Mouse (Mus musculus) stomach, embryonic 14.5 days (tissue): ENCODE measurements around the gene Fus. TPM values are rescaled to one million over a fixed set of nuclear protein-coding genes. Genes with fewer than 3 reads are reported as not detected.

Experiments used
- ATAC-seq: fragments of 200-750 bp; cut with Nextera tagmentation; 2 replicates; pipeline ENCODE4 v1.8.0; 2017; ENCODE audit warnings: low read depth, moderate TSS enrichment; ENCODE audit not compliant: insufficient number of reproducible peaks, insufficient read depth, low FRiP score
- H3K27ac ChIP-seq: fragments of 300-500 bp; sonication (generic); 2 replicates; pipeline ENCODE4 v1.5.1; 2014; ENCODE audit warnings: mild to moderate bottlenecking, low read length, moderate library complexity, mixed read lengths
- H3K27me3 ChIP-seq: fragments of 300-500 bp; sonication (generic); 2 replicates; pipeline ENCODE4 v1.6.1; 2014; ENCODE audit warnings: low read length, control low read depth, mixed read lengths; ENCODE audit not compliant: control insufficient read depth, insufficient read depth
- H3K36me3 ChIP-seq: fragments of 300-500 bp; sonication (generic); 2 replicates; pipeline ENCODE4 v1.6.1; 2014; ENCODE audit warnings: mild to moderate bottlenecking, control low read depth, low read length, moderate library complexity, mixed read lengths; ENCODE audit not compliant: control insufficient read depth, insufficient read depth
- H3K4me1 ChIP-seq: fragments of 300-500 bp; sonication (generic); 2 replicates; pipeline ENCODE4 v1.6.1; 2014; ENCODE audit warnings: low read length, control low read depth, mixed read lengths; ENCODE audit not compliant: control insufficient read depth, insufficient read depth
- H3K4me2 ChIP-seq: fragments of 300-500 bp; sonication (generic); replicated peaks from 2 replicates; pipeline ENCODE4 v1.6.1; 2014; ENCODE audit warnings: low read depth, low read length, control low read depth
- H3K4me3 ChIP-seq: fragments of 300-500 bp; sonication (generic); 2 replicates; pipeline ENCODE4 v1.5.1; 2014; ENCODE audit warnings: low read depth, low read length, control low read depth
- H3K9ac ChIP-seq: fragments of 300-500 bp; sonication (generic); replicated peaks from 2 replicates; pipeline ENCODE4 v1.6.1; 2014; ENCODE audit warnings: low read depth, mild to moderate bottlenecking, control low read depth, low read length, moderate library complexity, mixed read lengths
- H3K9me3 ChIP-seq: fragments of 300-500 bp; sonication (generic); 2 replicates; pipeline ENCODE4 v1.6.1; 2016; ENCODE audit warnings: low read depth, low read length, control low read depth; ENCODE audit not compliant: control insufficient read depth
- WGBS: fragments of 180-500 bp; shearing (Covaris S2); extraction: QIAGEN DNeasy Blood & Tissue Kit; methylation state at CpG from one replicate; pipeline ENCODE4 v1.1.7; 2014; 5-methylcytosine and 5-hydroxymethylcytosine counted together
- polyA plus RNA-seq: library from polyadenylated mRNA; unstranded; fragments of >200 nt; fragmentation: Nextera tagmentation; extraction: Ambion mirVana; gene quantifications from 2 replicates; pipeline ENCODE4 v1.2.1, GENCODE M21; 2014

Gene Fus
- polyA plus RNA-seq, 1 experiment from 2014 or later, result 72.4 TPM

DNA sequence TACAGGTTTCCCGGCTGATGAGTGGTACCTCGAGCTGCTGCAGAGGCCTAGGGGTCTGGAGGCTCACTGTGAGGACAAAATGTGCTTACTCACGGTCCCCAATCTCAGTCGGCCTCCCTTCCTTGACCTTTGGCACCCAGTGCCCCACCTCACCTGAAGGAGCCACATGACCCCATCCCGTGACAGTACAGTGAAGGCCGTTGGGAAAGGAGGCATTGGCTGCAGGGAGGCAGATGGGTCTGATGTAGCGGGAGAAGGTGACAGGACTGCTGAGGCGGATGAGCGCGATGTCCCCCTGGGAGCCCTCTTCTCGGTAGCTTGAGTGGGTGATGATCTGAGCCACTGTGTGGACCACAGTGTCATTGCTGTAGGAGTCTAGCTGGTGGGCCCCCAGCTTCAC lies 40.4 kb upstream of the Fus start:
- H3K4me2 ChIP-seq, result no peak overlapping the region
- no peaks in the 10 kb centered on the region for H3K27me3 ChIP-seq
- no peaks in the 10 kb centered on the region for H3K9me3 ChIP-seq
- no peak overlapping the region for H3K4me3 ChIP-seq
- WGBS, result 79% methylated on average over 11 of the region's 11 CpGs
- peaks cover 11% of the 10 kb centered on the region for H3K4me1 ChIP-seq
- no peak for ATAC-seq
- H3K36me3 ChIP-seq, result peaks cover 11% of the 10 kb centered on the region
- H3K27ac ChIP-seq, result peak overlapping the region; percentile 91; the same call in 1 of the 2 replicates
- H3K9ac ChIP-seq, result no peak overlapping the region

DNA sequence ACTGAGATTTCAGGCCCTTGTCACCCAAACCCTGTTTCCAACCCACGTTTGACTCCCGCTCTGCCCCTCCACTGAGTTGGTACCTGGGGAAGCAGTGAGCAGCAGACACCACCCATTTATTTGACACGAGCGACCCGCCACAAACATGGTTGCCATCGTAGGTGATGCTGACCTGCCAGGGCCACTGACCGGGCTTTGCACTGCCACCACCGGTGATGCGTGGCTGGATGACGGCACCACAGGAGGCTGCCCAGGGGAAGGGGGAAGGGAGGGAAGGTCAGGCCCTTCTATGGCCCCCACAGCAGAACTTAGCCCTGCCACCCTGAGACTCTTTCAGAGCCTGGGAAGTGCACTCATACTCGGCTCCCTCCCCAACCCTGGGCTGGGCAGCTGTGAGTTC lies 39.5 kb upstream of the Fus start:
- 80% methylated on average over 11 of the region's 11 CpGs for WGBS
- ATAC-seq, result no peak
- Histone ChIP-seq H3K27me3 (no peaks in the 10 kb centered on the region), H3K36me3 (peaks cover 11% of the 10 kb centered on the region), H3K9me3 (no peaks in the 10 kb centered on the region), H3K27ac (no peak overlapping the region), H3K4me2 (peak overlapping the region; percentile 33), H3K9ac (no peak overlapping the region), H3K4me3 (peak overlapping the region; percentile 42; the same call in 1 of the 2 replicates), H3K4me1 (peaks cover 17% of the 10 kb centered on the region)

DNA sequence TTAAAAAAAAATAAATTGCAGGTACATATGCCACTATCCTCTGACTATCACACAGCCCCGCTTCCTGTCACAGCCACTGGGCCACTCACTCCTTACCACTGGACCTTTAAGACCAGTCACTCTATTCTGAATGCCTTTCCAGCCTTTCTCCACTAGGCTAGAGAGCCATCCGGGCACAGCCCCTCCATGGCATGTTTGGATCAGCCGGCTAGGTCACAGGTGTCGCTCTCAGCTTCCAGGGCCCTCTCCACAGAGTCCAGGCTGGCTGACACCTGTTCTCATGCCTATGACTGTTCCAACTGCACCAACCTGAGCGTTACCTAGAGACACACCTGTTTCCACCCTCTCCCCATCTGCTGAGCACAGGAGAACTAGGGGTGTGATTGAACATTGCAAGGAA lies 38.7 kb upstream of the Fus start:
- no peaks in the 10 kb centered on the region for H3K9me3 ChIP-seq

DNA sequence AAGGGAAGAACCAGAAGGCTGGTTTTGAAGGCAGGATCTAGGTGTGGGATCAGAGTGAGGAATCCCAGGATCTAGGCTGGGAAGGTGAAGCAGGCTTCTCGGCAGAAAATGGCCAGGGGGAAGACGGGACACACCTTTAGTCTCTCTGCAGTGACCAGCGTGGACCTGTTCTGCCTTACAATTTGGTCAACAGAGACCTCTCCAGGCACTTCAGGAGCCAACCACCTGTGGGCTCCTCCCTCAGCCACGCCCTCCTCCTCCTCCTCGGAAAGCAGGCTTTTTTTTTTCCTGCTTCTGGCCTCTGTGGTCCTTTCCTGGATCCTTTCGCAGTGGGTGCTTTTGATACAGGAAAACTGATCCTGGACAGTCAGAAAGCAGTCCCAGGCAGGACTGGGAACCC lies 37.3 kb upstream of the Fus start, which contains the start of gene Prss8:
TSS of gene Prss8 (minus strand) at position 182 of the 400 bp plus-strand sequence.
- Histone ChIP-seq H3K4me2 (peak within 1 kb of the TSS; percentile 33), H3K9me3 (no peaks in the 10 kb centered on the region), H3K4me3 (peak within 1 kb of the TSS; percentile 42), H3K27ac (peak within 1 kb of the TSS; percentile 92), H3K9ac (peak within 1 kb of the TSS; percentile 60), H3K27me3 (no peaks in the 10 kb centered on the region), H3K4me1 (peaks cover 29% of the 10 kb centered on the region), H3K36me3 (peaks cover 7% of the 10 kb centered on the region; the same call in 1 of the 2 replicates)
- peak; percentile 35; the same call in 1 of the 2 replicates for ATAC-seq
- WGBS, result 13% methylated on average over 6 of the region's 6 CpGs

More for the DNA sequence above, 38.7 kb upstream of the Fus start:
- Histone ChIP-seq H3K4me3 (peak overlapping the region; percentile 42), H3K27ac (no peak overlapping the region), H3K4me1 (peaks cover 17% of the 10 kb centered on the region), H3K27me3 (no peaks in the 10 kb centered on the region), H3K36me3 (peaks cover 11% of the 10 kb centered on the region), H3K9ac (peak overlapping the region; percentile 60), H3K4me2 (peak overlapping the region; percentile 33)
- 42% methylated on average over 5 of the region's 5 CpGs for WGBS
- no peak for ATAC-seq

DNA sequence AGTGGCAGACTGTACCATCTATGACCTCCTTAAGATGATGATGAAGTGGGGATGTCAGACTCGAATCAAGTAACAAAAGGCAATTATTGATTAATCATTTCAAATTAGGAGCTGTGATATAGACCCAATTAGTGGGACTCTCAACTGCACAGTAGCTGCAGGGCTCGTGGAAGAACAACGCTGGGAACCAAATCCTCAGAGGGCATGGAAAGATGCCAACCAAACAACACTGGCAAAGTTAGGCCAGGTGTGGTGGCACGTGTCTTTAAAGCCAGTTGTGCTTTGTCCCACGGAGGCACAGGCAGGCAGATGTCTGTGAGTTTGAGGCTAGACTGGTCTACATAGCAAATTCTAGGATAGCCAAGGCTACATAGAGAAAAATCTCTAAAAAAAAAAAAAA lies 36.6 kb upstream of the Fus start:
- WGBS, result 73% methylated on average over 5 of the region's 5 CpGs
- Histone ChIP-seq H3K27me3 (no peaks in the 10 kb centered on the region), H3K9ac (no peak overlapping the region), H3K4me1 (peaks cover 29% of the 10 kb centered on the region), H3K36me3 (peaks cover 5% of the 10 kb centered on the region; the same call in 1 of the 2 replicates), H3K9me3 (no peaks in the 10 kb centered on the region), H3K4me3 (no peak overlapping the region), H3K4me2 (0 out of 2 replicates have a peak overlapping the region, but pooled peaks have one; percentile 33), H3K27ac (peak overlapping the region; percentile 92; the same call in 1 of the 2 replicates)
- no peak for ATAC-seq

DNA sequence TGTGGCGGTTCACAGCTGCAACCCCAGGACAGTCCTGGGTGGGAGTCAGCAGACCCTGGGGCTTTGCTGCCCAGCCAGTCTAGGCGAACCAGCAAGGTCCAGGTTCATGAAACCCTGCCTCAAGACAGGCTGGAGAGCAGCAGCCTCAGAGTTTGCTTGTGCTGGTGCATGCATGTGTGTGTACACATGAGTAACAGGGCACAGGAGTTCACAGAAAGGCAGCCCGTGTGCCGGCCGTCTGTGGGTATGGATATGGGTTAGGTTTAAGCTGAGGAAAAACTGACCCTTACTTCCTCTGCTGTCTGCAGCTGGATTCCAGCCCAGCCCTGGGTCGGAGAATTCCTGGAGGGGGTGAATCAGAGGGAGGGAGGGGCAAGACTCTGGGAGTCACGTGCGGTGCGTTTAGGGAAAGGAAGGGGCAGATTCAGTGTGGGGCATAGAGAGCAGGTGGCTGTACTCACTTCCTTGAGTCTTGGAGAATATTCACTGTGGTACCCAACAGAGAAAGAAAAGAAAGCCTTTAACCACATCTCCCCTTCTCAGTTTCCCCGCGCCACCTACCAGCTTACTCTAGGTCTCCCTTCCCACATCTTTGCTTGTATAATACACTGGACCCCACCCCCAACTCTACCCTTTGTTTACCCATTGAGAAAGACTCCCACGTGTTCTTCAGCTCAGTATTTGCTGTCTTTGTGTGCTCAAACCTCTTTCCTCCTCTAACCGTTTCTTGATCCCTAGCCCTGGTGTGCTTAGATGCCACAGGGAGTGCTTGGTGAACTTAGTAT lies 35.7 kb upstream of the Fus start:
- Histone ChIP-seq H3K36me3 (no peaks in the 10 kb centered on the region; the same call in 1 of the 2 replicates), H3K4me1 (peaks cover 29% of the 10 kb centered on the region), H3K4me2 (peak overlapping the region; percentile 30), H3K9ac (no peak overlapping the region; the same call in 1 of the 2 replicates), H3K9me3 (no peaks in the 10 kb centered on the region), H3K27me3 (no peaks in the 10 kb centered on the region), H3K27ac (peak overlapping the region; percentile 92), H3K4me3 (no peak overlapping the region)
- whole genome bisulfite sequencing, result 22% methylated on average over 13 of the region's 13 CpGs
- ATAC-seq, result peak; percentile 28

DNA sequence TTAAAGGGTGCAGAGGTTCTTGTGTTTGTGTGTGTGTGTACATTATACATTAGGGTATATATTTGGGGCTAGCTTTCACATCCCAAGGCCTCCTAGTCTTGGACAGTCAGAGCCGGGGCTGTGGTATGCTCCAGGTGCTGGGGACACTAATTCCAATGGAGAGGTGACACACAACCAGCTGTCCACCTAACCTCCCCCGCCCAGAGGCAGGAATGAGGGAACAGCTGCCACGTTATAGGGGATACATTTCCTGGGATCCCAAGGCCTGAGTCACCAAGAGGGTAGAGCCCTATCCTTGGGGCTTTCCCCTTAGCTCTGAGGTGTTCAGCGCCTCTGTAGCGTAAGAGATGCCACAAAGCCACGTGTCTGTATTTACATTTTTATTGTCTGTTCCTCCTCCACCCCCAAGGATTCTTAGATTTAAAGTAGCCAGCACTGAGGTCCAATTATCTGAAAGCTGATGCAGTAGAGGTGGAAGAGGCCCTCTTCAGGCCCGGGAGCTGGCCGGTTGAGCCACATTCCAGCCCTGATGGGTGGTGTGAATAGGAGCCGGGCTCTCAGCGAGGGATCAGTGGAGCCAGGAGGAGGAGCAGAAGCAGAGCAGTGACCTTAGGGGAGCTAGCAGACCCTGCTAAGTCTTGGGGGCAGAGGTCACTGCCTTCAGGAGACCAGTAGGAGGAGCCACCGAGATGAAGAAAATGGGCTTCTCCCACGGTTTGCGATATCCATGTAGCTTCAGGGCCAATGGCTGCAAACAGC lies 34.8 kb upstream of the Fus start:
- Histone ChIP-seq H3K4me1 (peaks cover 29% of the 10 kb centered on the region), H3K27me3 (no peaks in the 10 kb centered on the region), H3K9me3 (no peaks in the 10 kb centered on the region), H3K36me3 (no peaks in the 10 kb centered on the region), H3K4me2 (peak overlapping the region; percentile 30), H3K4me3 (no peak overlapping the region), H3K9ac (no peak overlapping the region), H3K27ac (peak overlapping the region; percentile 92)
- 21% methylated on average over 13 of the region's 13 CpGs for WGBS
- no peak; the same call in 1 of the 2 replicates for ATAC-seq

DNA sequence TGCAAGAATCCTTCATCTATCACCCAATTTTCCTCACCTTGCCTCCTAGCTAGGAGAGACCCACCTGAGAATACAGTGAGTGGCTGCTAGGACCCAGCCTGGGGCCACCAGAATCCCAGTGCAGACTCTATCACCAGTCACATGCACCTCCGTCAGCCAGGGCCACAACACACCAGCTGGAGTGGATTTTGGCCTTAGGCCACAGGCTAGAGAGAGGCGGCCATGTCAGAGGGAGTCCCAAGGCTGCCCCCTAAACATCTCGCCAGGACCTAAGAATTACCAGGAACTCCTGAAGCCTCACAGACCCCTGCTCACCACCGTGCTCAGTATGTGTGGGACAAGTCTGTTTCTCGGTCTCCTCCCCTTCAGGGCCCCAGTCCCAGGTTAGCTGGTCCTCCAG lies 33.2 kb upstream of the Fus start:
- Histone ChIP-seq H3K27ac (no peak overlapping the region), H3K9me3 (no peaks in the 10 kb centered on the region), H3K4me2 (no peak overlapping the region), H3K9ac (no peak overlapping the region), H3K27me3 (no peaks in the 10 kb centered on the region), H3K4me3 (no peak overlapping the region), H3K36me3 (no peaks in the 10 kb centered on the region), H3K4me1 (peaks cover 29% of the 10 kb centered on the region)
- 83% methylated on average over 5 of the region's 5 CpGs for whole genome bisulfite sequencing
- ATAC-seq, result no peak
